Mouse (Mus musculus) hindbrain, embryonic 16.5 days (tissue): ENCODE data around the gene Prpmp5. TPM values are rescaled to one million over a fixed set of nuclear protein-coding genes. Genes with fewer than 3 reads are reported as not detected.
"Not testable (repeated sequence)": the region's sequence is repeated elsewhere in the genome, so short reads cannot be mapped to it uniquely, and the experiment has no call there.

Experiments
- ATAC-seq: fragments of 200-750 bp; cut with Nextera tagmentation; 2 replicates; pipeline ENCODE4 v1.8.0; 2017; ENCODE audit warnings: moderate TSS enrichment, moderate library complexity
- H3K27ac ChIP-seq: fragments of 300-500 bp; sonication (generic); 2 replicates; pipeline ENCODE4 v1.5.1; 2014; ENCODE audit warnings: low read depth, mild to moderate bottlenecking, control low read depth, low read length, moderate library complexity
- H3K27me3 ChIP-seq: fragments of 300-500 bp; sonication (generic); replicated peaks from 2 replicates; pipeline ENCODE4 v1.6.1; 2014; ENCODE audit warnings: low read length; ENCODE audit not compliant: control insufficient read depth, insufficient read depth
- H3K36me3 ChIP-seq: fragments of 300-500 bp; sonication (generic); 2 replicates; pipeline ENCODE4 v1.6.1; 2014; ENCODE audit warnings: mild to moderate bottlenecking, low read length, moderate library complexity, mixed read lengths; ENCODE audit not compliant: control insufficient read depth, insufficient read depth
- H3K4me1 ChIP-seq: fragments of 300-500 bp; sonication (generic); 2 replicates; pipeline ENCODE4 v1.6.1; 2014; ENCODE audit warnings: low read depth, low read length; ENCODE audit not compliant: control insufficient read depth, insufficient read depth
- H3K4me2 ChIP-seq: fragments of 300-500 bp; sonication (generic); 2 replicates; pipeline ENCODE4 v1.6.1; 2014; ENCODE audit warnings: mild to moderate bottlenecking, low read length, control low read depth, moderate library complexity
- H3K4me3 ChIP-seq: fragments of 300-500 bp; sonication (generic); 2 replicates; pipeline ENCODE4 v1.5.1; 2014; ENCODE audit warnings: mild to moderate bottlenecking, low read length, control low read depth, moderate library complexity
- H3K9ac ChIP-seq: fragments of 300-500 bp; sonication (generic); 2 replicates; pipeline ENCODE4 v1.6.1; 2014; ENCODE audit warnings: low read depth, mild to moderate bottlenecking, control low read depth, low read length, moderate library complexity
- H3K9me3 ChIP-seq: fragments of 300-500 bp; sonication (generic); 2 replicates; pipeline ENCODE4 v1.6.1; 2014; ENCODE audit warnings: mild to moderate bottlenecking, low read length, moderate library complexity; ENCODE audit not compliant: control insufficient read depth
- WGBS: fragments of 180-500 bp; shearing (Covaris S2); extraction: QIAGEN DNeasy Blood & Tissue Kit; methylation state at CpG from one replicate; pipeline ENCODE4 v1.1.7; 2014; 5-methylcytosine and 5-hydroxymethylcytosine counted together
- polyA plus RNA-seq: library from polyadenylated mRNA; unstranded; fragments of >200 nt; fragmentation: Nextera tagmentation; extraction: Ambion mirVana; gene quantifications from 2 replicates; pipeline ENCODE4 v1.2.1, GENCODE M21; 2015

Prpmp5 gene
- not detected in 2 replicates for polyA plus RNA-seq

GRCm38 (mm10) chr6:132314657-132315056 is at the start of gene Prpmp5:
Gene Prpmp5, minus strand, starts transcription at chr6:132314757.
- not testable (repeated sequence) for H3K27me3 ChIP-seq, H3K9ac ChIP-seq, H3K36me3 ChIP-seq, H3K4me2 ChIP-seq, H3K4me3 ChIP-seq, ATAC-seq, H3K4me1 ChIP-seq, H3K9me3 ChIP-seq, H3K27ac ChIP-seq

- not testable (repeated sequence) for H3K4me2 ChIP-seq, H3K36me3 ChIP-seq, H3K9me3 ChIP-seq, ATAC-seq, H3K4me1 ChIP-seq, H3K4me3 ChIP-seq, H3K9ac ChIP-seq, H3K27ac ChIP-seq, H3K27me3 ChIP-seq
- 87% methylated on average over 1 of the region's 1 CpGs for WGBS
Observed at GRCm38 (mm10) chr6:132364034-132364433, 49.5 kb upstream of the Prpmp5 start, which contains the start of gene Gm8882. Gene Gm8882, minus strand, starts transcription at chr6:132364134.

Other genes with a start within 250 kb of the Prpmp5 start
- not detected in 2 replicates for gene Prb1, start 104.2 kb downstream of the Prpmp5 start, polyA plus RNA-seq
- gene Gm8882, start 49.4 kb upstream of the Prpmp5 start, polyA plus RNA-seq = not detected in 2 replicates